Mouse (Mus musculus): ENCODE results near the gene Stac3.

DNA sequence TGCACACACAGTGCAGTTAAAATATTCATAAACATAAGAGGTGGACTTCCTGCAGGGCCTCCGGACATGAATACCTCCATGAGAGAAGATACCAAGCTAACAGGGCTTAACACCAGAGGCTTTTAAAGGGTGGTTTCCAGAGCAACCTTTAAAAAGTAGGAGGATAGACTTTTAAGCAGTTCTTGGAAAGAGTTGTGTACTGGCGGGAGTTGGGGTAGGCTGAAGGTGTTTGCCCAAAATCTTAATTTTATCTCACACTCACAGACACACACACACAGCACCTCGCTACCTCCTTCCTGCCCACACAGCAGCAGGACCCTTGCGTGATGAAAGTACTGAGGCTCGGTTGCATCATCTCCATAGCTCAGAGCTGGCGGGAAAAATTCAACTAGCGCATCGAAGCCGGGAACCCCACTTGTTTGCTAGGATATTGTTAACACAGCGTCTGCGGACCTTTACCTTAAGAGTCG lies 20.2 kb downstream of the Stac3 start:
- TF ChIP-seq CTCF (IDR thresholded peaks at IDR 0.05) (no peak), EP300 (IDR thresholded peaks at IDR 0.05) (no peak)
